Mouse (Mus musculus) adrenal gland, postnatal 10 days (tissue): ENCODE data around the gene Hist1h1e. TPM values are rescaled to one million over a fixed set of nuclear protein-coding genes. Genes with fewer than 3 reads are reported as not detected.

Source experiments
- DNase-seq: peaks from one replicate; pipeline ENCODE4 v3.0.0; 2021; ENCODE audit warnings: mixed read lengths
- long read RNA-seq, 2 experiments: library from polyadenylated mRNA; stranded (forward); transcript quantifications; one replicate each; pipeline ENCODE4 v2.0.0; 2021
- total RNA-seq, 2 experiments: library from RNA; stranded (reverse); gene quantifications; 2 replicates each; pipeline ENCODE4 v1.2.3; 2021

Hist1h1e gene
- total RNA-seq, result 100 to 1,000 TPM; 180 to 217 TPM
- long read RNA-seq, experiment 1, transcript Hist1h1e-201 (1 exons, 1,930 nt), result major isoform, 5 of 5 reads
- long read RNA-seq, experiment 1, partial matches to known transcripts, result 0 of 5 reads
- long read RNA-seq, experiment 1, other reads (novel, unspliced or antisense), result 0 of 5 reads
- long read RNA-seq, experiment 2, partial matches to known transcripts, result 0 of 2 reads
- long read RNA-seq, experiment 2, other reads (novel, unspliced or antisense), result 0 of 2 reads

DNA sequence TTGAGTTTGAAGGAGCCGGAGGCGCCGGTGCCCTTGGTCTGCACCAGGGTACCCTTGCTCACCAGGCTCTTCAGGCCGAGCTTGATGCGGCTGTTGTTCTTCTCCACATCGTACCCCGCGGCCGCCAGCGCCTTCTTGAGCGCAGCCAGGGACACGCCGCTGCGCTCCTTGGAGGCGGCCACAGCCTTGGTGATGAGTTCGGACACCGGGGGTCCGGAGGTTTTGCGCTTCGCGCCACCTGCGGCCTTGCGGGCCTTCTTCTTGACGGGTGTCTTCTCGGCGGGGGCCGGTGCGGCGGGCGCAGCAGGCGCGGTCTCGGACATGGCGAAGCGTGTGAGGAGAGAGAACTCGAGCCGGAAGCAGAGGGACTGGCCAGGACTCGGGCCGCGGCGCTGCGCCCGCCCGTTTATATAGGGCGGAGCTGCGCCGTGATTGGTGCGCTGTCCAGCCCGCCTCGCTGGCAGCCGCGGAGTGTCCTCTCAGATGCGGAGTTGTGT is at the start of gene Hist1h1e:
Gene Hist1h1e (minus strand): TSS at position 384 of the 497 bp plus-strand sequence.
- DNase-seq, result peak; percentile 97

DNA sequence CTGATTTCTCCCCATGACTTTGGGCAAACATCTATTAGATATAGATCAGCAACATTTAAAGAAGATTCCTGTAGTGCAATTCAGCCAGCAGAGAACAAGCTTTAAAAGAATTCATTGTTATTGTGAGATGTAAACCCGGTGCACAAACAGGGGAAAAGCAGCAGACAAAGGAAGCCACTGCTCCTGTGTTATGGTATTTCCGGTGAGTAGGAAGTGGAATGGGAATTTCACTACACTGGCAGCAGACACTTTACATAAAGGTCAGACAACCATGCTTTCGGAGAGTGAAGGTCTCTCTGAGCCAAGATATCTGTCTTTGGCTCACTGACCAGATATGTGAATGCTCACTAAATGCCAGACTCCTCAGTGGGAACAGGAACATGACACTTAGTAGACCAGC is 40.2 kb upstream of the Hist1h1e start:
- no peak for DNase-seq

DNA sequence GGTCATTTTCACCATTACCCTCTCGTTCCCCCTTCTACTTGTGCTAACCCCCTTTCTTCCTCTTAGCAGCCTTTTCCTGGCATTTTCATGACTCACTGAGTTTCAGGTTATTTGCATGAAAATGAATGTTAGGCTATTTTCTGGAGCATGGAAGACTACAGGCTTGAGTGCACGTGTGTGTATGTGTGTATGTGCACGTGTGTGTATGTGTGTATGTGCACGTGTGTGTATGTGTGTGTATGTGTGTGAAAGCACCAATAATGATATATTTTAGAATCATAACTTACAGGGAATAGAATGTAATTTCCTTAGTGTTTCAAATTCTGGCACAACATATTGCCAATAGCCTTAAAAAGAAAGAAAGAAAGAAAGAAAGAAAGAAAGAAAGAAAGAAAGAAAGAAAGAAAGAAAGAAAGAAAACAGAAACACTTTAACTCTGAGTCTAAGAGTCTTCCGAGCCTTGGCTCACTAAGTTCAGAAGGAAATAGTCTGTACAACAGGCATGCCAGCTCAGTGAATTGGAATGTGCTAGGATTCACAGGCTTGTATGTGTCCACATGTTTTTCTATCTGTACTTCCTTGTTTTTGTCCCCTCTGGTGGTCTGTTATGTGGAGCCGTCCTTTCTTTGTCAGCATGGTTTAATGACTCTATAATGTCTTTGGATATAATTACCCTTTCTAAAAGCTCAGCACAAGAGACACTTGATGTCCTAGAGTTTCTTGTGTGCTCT is 37.4 kb upstream of the Hist1h1e start:
- DNase-seq, result no peak

DNA sequence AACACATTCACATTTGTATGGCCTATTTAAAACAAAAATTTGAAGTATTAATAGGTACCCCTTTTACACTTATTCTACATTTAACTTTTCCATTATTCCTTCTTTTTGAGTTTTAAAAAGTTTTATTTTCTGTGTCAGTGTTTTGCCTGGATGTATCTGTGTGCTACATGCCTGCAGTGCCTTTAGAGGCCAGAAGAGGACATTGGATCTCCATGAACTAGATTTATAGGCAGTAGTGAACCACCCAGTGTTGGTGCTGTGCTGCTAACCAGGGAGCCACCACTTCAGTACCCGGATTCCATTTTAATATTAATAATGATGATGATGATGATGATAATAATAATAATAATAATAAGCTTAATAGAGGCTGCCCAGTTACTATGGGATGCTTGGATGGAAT is 8.3 kb upstream of the Hist1h1e start:
- peak; percentile 10 for DNase-seq

DNA sequence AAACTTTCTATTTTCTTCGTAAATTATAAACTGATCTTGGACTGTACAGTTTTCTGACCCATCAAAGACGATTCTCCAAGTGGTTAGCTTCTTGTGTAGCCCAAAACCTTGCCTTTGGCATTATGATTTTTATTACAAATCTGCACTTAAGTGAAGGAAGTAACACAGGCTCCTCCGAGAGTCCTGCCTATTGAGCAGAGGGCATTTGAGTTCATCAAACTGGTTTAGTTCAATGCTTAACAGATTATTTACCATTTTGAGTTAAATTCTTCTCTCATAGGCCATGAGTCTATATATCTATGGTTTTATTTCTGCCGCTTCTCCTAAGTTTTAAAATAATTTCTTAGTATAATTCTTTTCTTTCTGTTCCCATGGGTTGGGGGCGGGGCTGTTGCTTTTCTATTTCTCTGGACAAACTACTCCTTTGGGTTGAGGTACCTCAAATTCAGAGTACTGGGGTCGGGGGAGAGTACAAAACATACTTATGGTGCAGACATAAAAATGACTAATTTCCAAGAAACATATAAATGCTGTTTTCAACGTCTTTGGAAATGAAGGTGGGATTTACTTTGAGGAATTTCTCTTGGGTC is 598 bp upstream of the Hist1h1e start:
- DNase-seq, result peak; percentile 13

DNA sequence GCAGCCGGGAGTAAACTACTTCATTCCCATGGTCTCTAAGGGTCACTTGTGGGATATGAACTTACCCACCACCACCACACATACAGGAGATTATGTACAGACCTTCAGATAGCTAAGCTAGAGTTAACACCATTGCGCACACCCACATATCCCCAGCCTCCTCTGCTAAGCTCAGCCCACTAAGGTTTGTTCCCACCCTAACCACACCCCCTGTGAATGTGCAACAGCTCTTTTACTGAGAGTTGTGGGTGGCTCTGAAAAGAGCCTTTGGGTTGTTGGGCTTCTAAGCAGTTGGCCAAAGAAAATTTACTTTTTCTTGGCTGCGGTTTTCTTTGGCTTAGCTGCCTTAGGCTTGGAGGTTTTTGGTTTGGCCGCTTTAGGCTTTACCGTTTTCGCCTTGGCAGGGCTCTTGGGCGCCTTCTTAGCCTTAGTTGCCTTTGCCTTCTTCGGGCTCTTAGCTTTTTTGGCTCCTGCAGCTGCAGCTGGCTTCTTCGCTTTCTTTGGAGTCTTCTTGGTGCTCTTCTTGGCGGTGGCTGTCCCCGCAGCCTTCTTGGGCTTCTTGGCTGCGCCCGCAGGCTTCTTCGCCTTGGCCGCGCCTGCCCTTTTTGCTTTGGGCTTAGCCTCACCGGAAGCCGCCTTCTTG is 705 bp downstream of the Hist1h1e start:
- peak; percentile 82 for DNase-seq

DNA sequence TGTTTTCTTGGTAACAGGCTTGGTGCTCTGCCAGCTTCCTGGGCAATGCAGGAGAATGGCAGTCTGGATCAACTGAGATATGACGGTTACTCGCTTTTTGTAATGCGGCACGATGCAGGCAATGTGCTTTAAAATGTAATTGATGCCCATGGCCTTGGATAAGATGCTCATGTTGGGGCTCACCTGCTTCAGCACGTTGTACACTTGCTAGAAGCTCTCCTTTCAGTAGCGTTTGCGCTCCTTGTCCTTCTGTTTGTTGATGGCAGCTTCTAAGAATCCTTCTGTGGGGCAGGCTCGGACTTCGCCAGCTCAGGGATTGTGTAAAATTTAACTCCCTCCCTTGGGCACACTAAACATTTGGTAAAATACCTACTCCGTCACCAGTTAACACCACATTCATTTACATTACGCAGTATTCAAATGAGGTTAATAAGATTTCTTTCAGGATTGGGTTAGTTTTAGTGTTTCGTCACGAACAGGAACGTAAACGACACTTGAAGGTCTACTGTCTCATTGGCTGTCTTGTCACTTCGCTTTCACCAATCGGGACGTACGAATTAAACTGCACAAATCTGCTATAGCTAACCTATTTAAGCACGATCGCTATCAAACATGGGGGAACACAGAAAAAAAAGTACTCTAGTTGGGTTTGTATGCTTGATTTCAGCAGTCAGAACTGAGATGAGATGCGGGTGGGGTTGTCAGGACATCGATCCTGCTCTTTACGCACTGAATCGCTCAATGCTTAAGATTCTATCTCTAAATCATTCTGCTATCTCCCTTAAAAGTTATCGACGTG is 1.4 kb downstream of the Hist1h1e start, which contains the start of gene Hist1h2be:
Gene Hist1h2be (minus strand): TSS at position 392 of the 799 bp plus-strand sequence.
- DNase-seq, result peak; percentile 79

DNA sequence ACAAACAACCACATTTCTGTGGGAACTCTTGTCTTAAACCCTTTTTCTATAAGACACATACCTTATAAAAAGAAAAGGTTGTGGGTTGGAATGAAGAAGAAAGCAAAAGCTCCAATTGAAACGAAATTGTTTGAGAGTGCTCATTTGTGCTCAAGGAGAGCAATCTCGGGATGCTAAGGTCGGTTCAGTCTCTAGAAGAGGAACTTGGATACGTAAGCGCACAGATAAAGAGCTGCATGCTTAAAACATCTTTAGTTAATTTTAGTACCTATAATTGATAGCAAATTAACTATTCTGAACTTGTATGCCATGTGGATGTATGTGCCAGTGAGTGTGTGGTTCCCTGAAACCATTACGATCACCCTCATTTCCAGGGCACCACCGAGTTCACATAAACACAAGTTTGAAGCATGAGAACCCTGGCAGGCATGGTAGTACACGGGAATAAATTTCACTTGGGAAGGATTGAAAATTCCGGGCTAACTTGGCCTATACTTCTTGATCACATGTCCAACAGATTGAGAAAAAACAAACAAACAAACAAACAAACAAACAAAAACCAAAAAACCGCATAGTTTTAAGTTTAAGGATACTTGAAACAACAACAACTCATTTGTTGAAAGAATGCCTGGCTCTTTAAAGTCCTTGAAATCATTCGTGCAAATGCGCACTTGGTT is 2.2 kb downstream of the Hist1h1e start:
- no peak for DNase-seq

DNA sequence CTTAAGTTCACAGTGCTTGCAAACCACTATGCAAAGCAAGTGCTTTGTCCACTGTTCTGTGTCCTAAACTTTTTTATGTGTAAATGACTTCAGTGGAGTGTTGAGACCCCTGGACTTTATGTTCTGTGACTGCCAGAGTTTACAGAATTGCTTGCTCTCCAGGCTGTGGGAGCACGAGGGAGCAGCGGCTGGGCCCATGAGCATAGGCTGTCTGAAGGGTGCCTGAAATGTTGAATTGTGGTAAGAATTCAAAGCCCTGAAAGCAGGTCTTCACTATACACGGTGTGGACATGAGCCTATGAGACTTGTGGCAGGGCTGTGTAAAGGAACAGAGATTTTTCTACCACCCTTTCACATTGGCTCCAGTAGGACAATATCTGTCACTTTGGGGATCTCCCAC is 10.7 kb downstream of the Hist1h1e start:
- no peak for DNase-seq

DNA sequence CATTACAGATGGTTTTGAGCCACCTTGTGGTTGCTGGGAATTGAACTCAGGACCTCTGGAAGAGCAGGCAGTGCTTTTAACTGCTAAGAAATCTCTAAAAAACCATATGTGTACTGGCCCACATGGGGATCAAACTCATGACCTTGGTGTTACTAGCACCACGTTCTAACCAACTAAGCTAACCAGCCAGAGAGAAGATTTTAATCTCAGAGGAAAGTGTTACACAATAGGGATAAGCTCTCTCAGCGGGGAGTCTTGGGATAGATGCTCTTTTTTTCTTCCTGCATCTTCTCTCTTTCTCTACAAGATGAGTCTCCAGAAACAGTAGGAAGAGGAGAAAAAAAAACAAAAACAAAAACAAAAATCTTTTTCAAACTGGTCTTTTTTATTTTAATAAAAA is 12.0 kb downstream of the Hist1h1e start:
- DNase-seq, result no peak

DNA sequence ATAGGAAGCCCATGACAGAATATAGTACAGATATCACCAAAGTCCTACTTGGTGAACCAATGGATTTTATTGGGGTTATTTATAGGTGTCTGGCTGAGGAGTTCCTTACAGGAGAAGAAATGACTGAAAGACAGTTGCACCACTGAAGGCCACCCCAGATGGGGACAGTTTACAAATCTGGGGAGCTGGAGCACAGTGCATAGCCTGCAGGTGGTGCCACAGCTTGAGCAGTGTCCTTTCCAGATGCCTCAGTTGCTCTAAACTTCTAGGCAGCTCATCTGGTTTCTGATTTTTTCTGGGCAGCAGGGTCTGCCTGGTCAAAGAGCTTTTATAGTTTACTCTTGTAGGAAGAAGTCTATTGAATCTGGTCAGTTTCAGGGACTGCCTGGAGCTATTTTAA is 12.5 kb downstream of the Hist1h1e start:
- no peak for DNase-seq

DNA sequence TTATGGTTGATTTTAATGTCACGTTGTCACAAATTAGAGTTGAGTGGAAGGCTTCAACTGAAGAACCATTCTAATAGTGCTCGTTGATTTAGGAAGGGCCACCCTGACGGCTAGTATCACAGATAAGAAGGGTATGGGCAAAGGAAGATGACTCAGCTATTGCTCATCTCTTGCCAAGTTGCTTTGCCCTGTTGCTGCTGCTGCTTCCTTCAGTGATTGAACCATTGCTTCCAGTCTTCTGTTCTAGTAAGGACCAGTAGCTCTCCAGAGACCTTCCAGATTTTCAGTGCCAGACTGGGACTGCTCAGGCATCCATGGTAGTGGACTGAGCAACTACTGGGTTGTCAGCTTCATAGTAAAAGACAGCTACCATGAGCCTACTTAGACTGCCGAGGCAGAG is 13.1 kb downstream of the Hist1h1e start:
- DNase-seq, result no peak

DNA sequence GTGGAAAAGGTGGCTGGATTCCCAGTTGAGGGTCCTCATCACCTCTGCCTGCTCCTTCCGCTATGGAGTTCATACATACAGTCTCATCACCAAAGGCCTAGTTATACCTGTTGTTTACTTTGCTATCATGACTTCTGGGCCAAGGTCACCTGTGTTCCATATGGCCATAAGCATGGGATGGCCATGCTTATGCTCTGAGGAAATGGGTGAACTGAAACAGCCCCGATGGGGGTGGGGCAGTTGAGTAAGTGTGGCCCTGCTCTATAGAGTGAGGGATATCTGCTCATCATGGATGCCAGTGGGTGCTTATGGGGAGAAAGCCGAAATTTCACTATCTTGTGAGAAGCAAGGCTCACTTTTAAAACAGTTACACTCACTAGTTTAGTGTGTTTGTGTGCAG is 17.3 kb downstream of the Hist1h1e start:
- DNase-seq, result no peak

DNA sequence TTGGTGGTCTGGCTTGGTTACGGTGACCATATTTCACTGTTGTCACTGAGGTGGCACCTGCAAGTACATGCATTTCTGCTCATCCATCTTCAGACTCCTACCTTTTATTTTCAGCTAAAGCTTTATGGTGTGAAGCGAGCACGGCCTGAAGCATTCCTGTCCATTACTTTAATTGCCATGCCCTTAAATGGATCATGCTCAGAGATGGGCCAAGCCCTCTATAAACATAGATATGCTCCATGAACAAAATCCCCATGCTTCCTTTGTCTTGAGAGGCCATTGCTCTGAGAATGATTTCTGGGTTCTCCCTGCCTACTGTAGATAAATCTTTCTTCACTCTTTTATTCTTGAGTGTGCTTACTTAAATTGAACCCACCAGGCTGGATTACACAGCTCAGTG is 17.9 kb downstream of the Hist1h1e start:
- no peak for DNase-seq

DNA sequence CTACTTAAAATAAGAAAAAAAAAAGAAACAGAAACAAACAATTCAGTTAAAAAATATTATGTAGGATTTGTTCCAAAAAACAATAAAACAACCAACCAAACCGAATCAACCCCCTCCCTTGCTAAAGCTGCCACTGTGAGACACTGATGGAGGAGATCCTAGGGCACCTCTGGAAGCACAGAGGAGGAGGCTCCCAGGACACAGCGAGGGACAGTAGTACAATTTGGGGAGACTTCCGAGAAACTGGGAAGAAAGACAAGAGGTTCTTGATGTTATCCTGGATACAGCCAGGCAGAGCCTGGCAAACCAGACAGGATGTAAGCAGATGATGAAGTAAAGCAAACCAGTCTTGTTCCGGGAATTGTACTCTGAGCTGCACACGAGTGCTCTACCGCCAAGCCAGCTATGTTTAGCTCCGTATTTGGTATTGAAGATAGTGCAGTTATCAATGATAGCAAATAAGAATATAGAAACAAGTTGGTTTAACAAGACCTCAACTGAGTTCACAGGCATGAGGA is 19.1 kb downstream of the Hist1h1e start:
- DNase-seq, result no peak

DNA sequence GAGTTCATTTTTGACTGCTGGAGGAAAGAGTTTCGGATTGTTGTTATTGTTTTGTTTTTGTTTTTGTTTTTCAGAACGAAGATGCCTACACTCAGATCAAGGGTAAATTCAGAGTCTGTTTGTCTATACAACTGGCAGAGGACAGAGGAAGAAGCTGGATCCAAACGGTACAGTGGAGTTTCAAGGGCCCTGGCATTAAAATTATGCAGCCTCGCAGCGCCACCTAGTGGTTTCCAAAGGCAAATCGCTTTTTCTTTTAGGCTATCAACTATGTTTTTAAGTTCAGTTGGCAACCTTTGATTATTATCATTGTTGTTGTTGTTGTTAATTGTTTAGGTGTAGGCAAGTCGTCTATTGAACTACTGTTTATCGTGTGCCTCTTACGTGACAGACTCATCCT is 24.4 kb downstream of the Hist1h1e start:
- DNase-seq, result peak; percentile 87

DNA sequence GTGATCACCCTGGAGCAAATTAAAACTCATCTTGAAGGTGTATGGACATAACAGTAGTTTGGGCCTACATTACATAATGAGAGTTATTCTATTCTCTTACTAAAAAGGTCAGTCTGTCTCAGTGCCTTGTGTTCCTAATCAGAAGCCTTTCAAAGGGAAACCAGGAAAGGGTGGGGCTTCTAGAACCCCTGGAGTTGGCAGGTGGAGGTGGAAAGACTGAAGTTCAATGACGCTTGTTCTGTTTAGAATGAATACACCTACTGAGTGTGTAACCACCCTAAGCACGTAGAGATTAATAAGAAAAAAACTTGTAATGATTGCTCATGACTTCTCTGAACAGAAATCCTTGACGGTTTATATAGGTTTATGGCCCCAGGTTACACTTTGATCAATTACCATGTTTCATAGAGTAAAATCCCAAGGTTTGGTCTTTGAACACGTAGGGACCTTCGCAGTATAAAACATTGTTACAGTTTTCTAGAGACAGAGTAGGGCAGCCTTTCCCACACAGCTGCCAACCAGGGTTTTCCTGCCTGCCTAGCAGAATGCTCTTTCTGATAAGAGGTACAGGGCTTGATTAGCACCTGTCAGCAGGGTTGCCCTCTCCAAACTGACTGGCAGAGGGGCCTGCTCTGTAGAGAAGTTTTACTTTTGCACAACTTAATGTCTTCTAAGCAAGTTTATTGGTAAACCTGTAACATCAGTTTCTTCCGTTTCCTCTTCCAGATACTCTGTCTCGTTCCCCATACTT is 26.6 kb downstream of the Hist1h1e start:
- no peak for DNase-seq

DNA sequence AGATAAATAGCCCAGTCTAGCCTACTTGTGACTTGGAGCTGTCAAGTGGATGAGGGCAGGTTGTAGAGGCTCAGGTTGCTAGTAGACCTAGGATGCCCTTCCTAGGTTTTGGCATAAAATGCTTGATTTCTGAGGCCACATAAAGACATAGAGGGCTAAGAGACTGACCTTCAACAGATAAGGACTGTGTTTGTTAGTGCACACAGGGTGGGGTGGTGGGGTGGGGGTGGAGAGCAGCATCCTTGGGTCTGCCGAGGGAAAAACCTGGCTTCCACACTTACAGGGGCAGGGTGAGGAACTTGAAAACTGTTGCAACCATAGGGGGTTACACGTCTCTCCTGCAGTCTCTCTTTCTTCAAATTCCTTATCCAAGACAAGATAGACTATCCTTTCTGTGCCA is 27.2 kb downstream of the Hist1h1e start:
- no peak for DNase-seq

DNA sequence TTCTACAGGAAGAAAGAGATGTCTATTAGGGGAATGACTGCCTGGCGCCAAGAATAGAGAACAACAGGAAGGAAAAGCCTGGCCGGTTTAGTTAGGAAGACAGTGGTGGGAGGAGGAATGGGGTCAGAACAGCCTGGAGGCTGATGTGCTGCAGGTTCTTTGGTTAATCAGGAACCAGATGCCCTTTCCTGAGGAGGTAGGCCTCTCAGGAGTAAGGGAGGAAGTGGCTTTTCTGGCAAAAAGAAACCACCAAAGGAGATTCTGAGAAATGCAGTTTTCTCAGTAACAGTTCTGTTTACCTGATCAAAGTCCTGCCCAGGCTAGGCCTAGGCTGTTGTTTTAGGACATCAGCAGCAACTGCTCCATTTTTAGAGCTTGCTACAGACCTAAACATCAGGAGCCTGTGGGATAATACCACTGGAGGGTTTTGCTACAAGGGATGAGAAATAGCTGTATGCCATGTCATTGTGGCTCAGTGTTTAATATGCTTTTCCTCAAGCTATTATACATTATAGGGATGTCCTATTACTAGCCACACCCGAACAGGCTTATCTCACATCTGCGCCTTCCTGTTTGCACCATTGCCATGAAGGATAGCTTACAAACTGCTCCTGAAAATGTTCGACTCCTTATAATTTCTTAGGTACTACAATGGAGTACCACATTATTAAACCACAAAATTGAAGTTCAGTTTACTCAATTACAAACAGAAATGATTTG is 29.1 kb downstream of the Hist1h1e start:
- no peak for DNase-seq

DNA sequence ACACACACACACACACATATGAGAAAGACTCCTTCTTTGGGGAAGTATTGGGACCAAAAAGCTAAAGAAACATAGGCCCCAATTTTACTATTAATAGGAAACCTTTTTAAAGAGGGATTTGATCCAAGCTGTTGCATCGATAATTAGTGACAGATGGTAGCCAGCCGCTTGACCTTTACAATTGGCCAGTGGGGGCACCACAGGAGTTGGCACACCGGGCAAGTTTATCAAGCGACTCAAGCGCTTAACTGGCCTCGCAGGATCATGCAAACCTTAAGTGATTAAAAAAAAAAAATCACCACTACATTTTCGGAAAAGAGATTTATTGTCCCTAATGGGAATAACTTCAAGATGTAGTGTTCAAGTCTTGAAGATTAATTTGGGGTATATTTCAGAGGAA is 29.7 kb downstream of the Hist1h1e start:
- DNase-seq, result no peak
